Mouse (Mus musculus) kidney, adult 2 months (tissue): ENCODE results near the gene Gm17482. TPM values are rescaled to one million over a fixed set of nuclear protein-coding genes. Genes with fewer than 3 reads are reported as not detected.

Experiments
- DNase-seq: peaks from one replicate; pipeline ENCODE4 v3.0.0; 2021
- H3K27ac ChIP-seq: fragments of 200-500 bp; 2 replicates; pipeline ENCODE4 v1.5.1; 2012; ENCODE audit warnings: low read depth, low read length, control low read depth, inconsistent platforms; ENCODE audit not compliant: insufficient read depth
- H3K27me3 ChIP-seq: fragments of 200-500 bp; replicated peaks from 2 replicates; pipeline ENCODE4 v1.6.1; 2012; ENCODE audit warnings: mild to moderate bottlenecking, moderate library complexity, low read length, inconsistent platforms; ENCODE audit not compliant: control insufficient read depth, insufficient read depth
- H3K36me3 ChIP-seq: fragments of 200-500 bp; 2 replicates; pipeline ENCODE4 v1.6.1; 2012; ENCODE audit warnings: mild to moderate bottlenecking, moderate library complexity, low read length, inconsistent platforms; ENCODE audit not compliant: control insufficient read depth, insufficient read depth
- H3K4me1 ChIP-seq: fragments of 200-500 bp; 2 replicates; pipeline ENCODE4 v1.6.1; 2011; ENCODE audit warnings: low read length; ENCODE audit not compliant: control insufficient read depth, insufficient read depth
- H3K4me3 ChIP-seq: fragments of 200-500 bp; 2 replicates; pipeline ENCODE4 v1.5.1; 2011; ENCODE audit warnings: mild to moderate bottlenecking, low read depth, low read length, control low read depth; ENCODE audit not compliant: insufficient read depth
- CTCF ChIP-seq: fragments of 200-500 bp; conservative IDR thresholded peaks from 2 replicates; pipeline ENCODE4 v1.5.1; 2011; ENCODE audit warnings: low read depth, mild to moderate bottlenecking, control low read depth, low read length, moderate library complexity, mixed read lengths; ENCODE audit not compliant: insufficient read depth, insufficient read length
- POLR2A ChIP-seq: fragments of 200-500 bp; IDR thresholded peaks from one replicate; pipeline ENCODE4 v1.6.1; 2011; ENCODE audit warnings: low read depth, low read length, control low read depth
- WGBS: fragments of 180-500 bp; shearing (Covaris S2); methylation state at CpG from one replicate; pipeline ENCODE4 v1.1.7; 2018; 5-methylcytosine and 5-hydroxymethylcytosine counted together
- polyA plus RNA-seq: library from polyadenylated mRNA; depleted of rRNA; stranded (reverse); fragments of >200 nt; gene quantifications from 2 replicates; pipeline ENCODE4 v1.2.3, GENCODE M21; 2012; rRNA removed

Gene Gm17482
- polyA plus RNA-seq, 1 experiment, result not detected

GRCm38 (mm10) chr6:115292621-115293020 is 65.5 kb downstream of the Gm17482 start:
- no peaks in the 10 kb centered on the region for H3K4me1 ChIP-seq
- H3K4me3 ChIP-seq, result no peak overlapping the region
- H3K27me3 ChIP-seq, result no peaks in the 10 kb centered on the region
- DNase-seq, result no peak
- H3K36me3 ChIP-seq, result no peaks in the 10 kb centered on the region
- WGBS, result 72% methylated on average over 6 of the region's 6 CpGs
- no peak overlapping the region for H3K27ac ChIP-seq
- TF ChIP-seq POLR2A, result no peak
- TF ChIP-seq CTCF, result no peak

DNA sequence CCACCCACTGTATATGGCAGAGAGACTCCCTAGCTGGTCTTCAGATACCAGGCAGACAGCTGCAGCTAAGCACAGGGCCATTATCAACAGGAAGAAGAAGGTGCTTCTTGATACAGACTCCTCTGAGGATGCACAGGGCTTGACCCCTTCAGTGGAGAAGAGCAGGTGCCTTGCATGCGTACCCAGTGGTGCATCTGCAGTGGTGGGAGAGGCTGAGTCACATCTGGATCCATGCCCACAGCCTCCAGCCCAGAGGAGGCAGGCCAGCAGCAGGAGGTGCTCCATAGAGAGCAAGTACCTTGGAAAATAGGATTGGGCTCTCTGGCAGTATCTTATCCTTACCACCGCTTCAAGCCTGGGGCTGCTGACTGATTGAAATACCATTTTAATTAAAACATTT is 66.7 kb downstream of the Gm17482 start:
- no peak for DNase-seq
- Histone ChIP-seq H3K27me3 (no peaks in the 10 kb centered on the region), H3K4me3 (no peak overlapping the region), H3K4me1 (no peaks in the 10 kb centered on the region), H3K27ac (no peak overlapping the region), H3K36me3 (no peaks in the 10 kb centered on the region)
- no peak for TF ChIP-seq POLR2A
- TF ChIP-seq CTCF, result no peak
- WGBS, result 89% methylated on average over 2 of the region's 2 CpGs

- Histone ChIP-seq H3K27ac (no peak overlapping the region), H3K4me1 (no peaks in the 10 kb centered on the region), H3K4me3 (no peak overlapping the region), H3K36me3 (no peaks in the 10 kb centered on the region), H3K27me3 (no peaks in the 10 kb centered on the region)
- WGBS, result 74% methylated on average over 2 of the region's 2 CpGs
- TF ChIP-seq CTCF, result no peak
- no peak for TF ChIP-seq POLR2A
- no peak for DNase-seq
These were observed 80.0 kb downstream of the Gm17482 start for GRCm38 (mm10) chr6:115307134-115307533.

Other genes starting within 250 kb of the Gm17482 start
- gene Tamm41, start 189.5 kb upstream of the Gm17482 start, polyA plus RNA-seq, result 28.4 and 33.0 TPM in 2 replicates
- 10.2 and 11.9 TPM in 2 replicates for gene Syn2, start 92.4 kb upstream of the Gm17482 start, polyA plus RNA-seq
- 1.2 and 1.9 TPM in 2 replicates for gene Timp4, start 24.9 kb downstream of the Gm17482 start, polyA plus RNA-seq
- 12.8 and 13.5 TPM in 2 replicates for gene Pparg, start 133.6 kb downstream of the Gm17482 start, polyA plus RNA-seq